Mouse (Mus musculus): Measurements from ENCODE around the gene Gucd1. TPM values are rescaled to one million over a fixed set of nuclear protein-coding genes. Genes with fewer than 3 reads are reported as not detected.
"Not testable (repeated sequence)": the region's sequence is repeated elsewhere in the genome, so short reads cannot be mapped to it uniquely, and the experiment has no call there.

The Gucd1 gene
- total RNA-seq, 2 experiments from 2014 or later: 17.4 to 20.0 TPM

- intact Hi-C loops (cut with DNase I); DNase-seq (ENCODE audit: low spot score in 2 of 2): not testable (repeated sequence)
These were observed 173.2 kb downstream of the Gucd1 start for GRCm38 (mm10) chr10:75344563-75344962.

- intact Hi-C loops (cut with DNase I): no loop called here
- DNase-seq (ENCODE audit: low spot score in 2 of 2): no peak
These were observed 175.8 kb downstream of the Gucd1 start for GRCm38 (mm10) chr10:75341936-75342335.

- intact Hi-C loops (cut with DNase I): no loop called here
- DNase-seq (ENCODE audit: low spot score in 2 of 2): no peak
These were observed 178.4 kb downstream of the Gucd1 start for GRCm38 (mm10) chr10:75339377-75339776.

- no peak for DNase-seq (ENCODE audit: low spot score in 2 of 2)
- intact Hi-C loops (cut with DNase I): no loop called here
These were observed 178.9 kb downstream of the Gucd1 start for GRCm38 (mm10) chr10:75338852-75339251.

GRCm38 (mm10) chr10:75337231-75337630 is 180.5 kb downstream of the Gucd1 start:
- intact Hi-C loops (cut with DNase I): no loop called here
- no peak for DNase-seq (ENCODE audit: low spot score in 2 of 2)

GRCm38 (mm10) chr10:75335075-75335474 is 182.7 kb downstream of the Gucd1 start:
- intact Hi-C loops (cut with DNase I): no loop called here
- DNase-seq (ENCODE audit: low spot score in 2 of 2): no peak

GRCm38 (mm10) chr10:75334175-75334574 is 183.6 kb downstream of the Gucd1 start:
- DNase-seq (ENCODE audit: low spot score in 2 of 2): no peak
- intact Hi-C loops (cut with DNase I): no loop called here

GRCm38 (mm10) chr10:75333176-75333776 is 184.5 kb downstream of the Gucd1 start:
- no peak for DNase-seq (ENCODE audit: low spot score in 2 of 2)
- intact Hi-C loops (cut with DNase I): no loop called here

- DNase-seq (ENCODE audit: low spot score in 2 of 2): no peak
- intact Hi-C loops (cut with DNase I): no loop called here
These were observed 185.5 kb downstream of the Gucd1 start for GRCm38 (mm10) chr10:75332268-75332667.

GRCm38 (mm10) chr10:75328201-75328704 is 189.5 kb downstream of the Gucd1 start:
- intact Hi-C loops (cut with DNase I): no loop called here
- DNase-seq (ENCODE audit: low spot score in 2 of 2): no peak

- intact Hi-C loops (cut with DNase I): no loop called here
- DNase-seq (ENCODE audit: low spot score in 2 of 2): no peak
These were observed 190.7 kb downstream of the Gucd1 start for GRCm38 (mm10) chr10:75327081-75327480.

GRCm38 (mm10) chr10:75326553-75326952 is 191.2 kb downstream of the Gucd1 start:
- no peak for DNase-seq (ENCODE audit: low spot score in 2 of 2)
- intact Hi-C loops (cut with DNase I): no loop called here

- intact Hi-C loops (cut with DNase I): no loop called here
- DNase-seq (ENCODE audit: low spot score in 2 of 2): no peak
These were observed 192.0 kb downstream of the Gucd1 start for GRCm38 (mm10) chr10:75325821-75326220.

GRCm38 (mm10) chr10:75324391-75324790 is 193.4 kb downstream of the Gucd1 start:
- intact Hi-C loops (cut with DNase I): no loop called here
- DNase-seq (ENCODE audit: low spot score in 2 of 2): no peak

- DNase-seq (ENCODE audit: low spot score in 2 of 2): no peak
- intact Hi-C loops (cut with DNase I): no loop called here
These were observed 193.8 kb downstream of the Gucd1 start for GRCm38 (mm10) chr10:75323986-75324385.

- intact Hi-C loops (cut with DNase I): no loop called here
- DNase-seq (ENCODE audit: low spot score in 2 of 2): no peak
These were observed 194.8 kb downstream of the Gucd1 start for GRCm38 (mm10) chr10:75322966-75323365.

GRCm38 (mm10) chr10:75320321-75320720 is 197.5 kb downstream of the Gucd1 start:
- intact Hi-C loops (cut with DNase I): no loop called here
- DNase-seq (ENCODE audit: low spot score in 2 of 2): no peak

- DNase-seq (ENCODE audit: low spot score in 2 of 2): no peak
- intact Hi-C loops (cut with DNase I): no loop called here
These were observed 199.6 kb downstream of the Gucd1 start for GRCm38 (mm10) chr10:75318206-75318605.

GRCm38 (mm10) chr10:75316908-75317761 is 200.6 kb downstream of the Gucd1 start:
- intact Hi-C loops (cut with DNase I): loop anchor here (2.0 kb wide), 2 partner anchors 120 to 170 kb away; no protein-coding TSS in a partner anchor
- DNase-seq (ENCODE audit: low spot score in 2 of 2): peak in 1 of 2 experiments; percentile 28

- no peak for DNase-seq (ENCODE audit: low spot score in 2 of 2)
- intact Hi-C loops (cut with DNase I): loop anchor here (2.0 kb wide), 2 partner anchors 120 to 170 kb away; no protein-coding TSS in a partner anchor
These were observed 201.1 kb downstream of the Gucd1 start, which contains the start of gene Adora2a for GRCm38 (mm10) chr10:75316872-75316907. Gene Adora2a (plus strand): TSS chr10:75316877.

- intact Hi-C loops (cut with DNase I): loop anchor here (2.0 kb wide), 2 partner anchors 120 to 170 kb away; no protein-coding TSS in a partner anchor
- peak in 1 of 2 experiments; percentile 15 for DNase-seq (ENCODE audit: low spot score in 2 of 2)
These were observed 201.3 kb downstream of the Gucd1 start for GRCm38 (mm10) chr10:75316472-75316871.

Data from left cerebral cortex, postnatal 25 days (tissue).